Mouse (Mus musculus): ENCODE data around the gene Zfp217. TPM values are rescaled to one million over a fixed set of nuclear protein-coding genes. Genes with fewer than 3 reads are reported as not detected.

Zfp217 gene
- polyA plus RNA-seq, 1 experiment = 1.7 TPM

DNA sequence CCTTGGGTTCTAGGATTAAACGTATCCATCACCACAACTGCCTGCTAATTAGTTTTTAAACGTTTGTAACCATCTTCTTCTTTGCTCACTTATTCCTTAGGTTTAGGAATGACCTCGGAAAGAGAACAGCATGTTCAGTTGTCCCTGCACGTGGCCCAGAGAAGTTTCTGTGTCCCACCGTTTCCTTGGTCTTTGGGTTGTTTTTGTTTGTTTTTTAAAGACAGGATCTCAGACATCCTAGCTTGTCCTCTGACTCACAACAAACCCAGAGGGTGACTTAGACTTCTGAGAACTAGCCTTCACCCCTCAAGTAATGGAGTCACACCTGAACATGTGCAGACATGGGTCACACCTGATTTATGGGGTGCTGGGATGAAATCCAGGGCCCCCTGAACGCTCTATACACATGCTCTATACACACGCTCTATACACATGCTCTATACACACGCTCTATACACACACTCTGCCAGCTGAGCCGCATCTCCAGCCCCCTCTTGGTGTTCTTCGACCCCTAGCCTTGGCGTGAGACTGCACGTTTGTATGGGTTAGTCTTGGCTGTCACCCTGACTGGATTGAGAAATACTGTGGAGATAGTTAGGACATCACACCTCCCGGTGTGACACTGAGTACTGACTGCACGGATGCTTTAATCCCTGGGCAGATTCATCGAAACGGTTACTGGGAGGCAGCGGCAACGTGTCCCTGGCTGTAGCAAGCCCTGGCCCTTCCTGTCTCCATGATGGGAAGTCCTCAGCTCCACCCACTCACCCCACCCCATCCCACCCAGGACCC lies 16.0 kb upstream of the Zfp217 start:
- Histone ChIP-seq H3K4me1 (ENCODE audit: control insufficient read depth, insufficient read depth, low read length) (no peaks in the 10 kb centered on the region), H3K27ac (ENCODE audit: insufficient read depth, low read length) (no peak overlapping the region), H3K4me3 (ENCODE audit: insufficient read depth, low read length) (no peak overlapping the region)
- no peak for TF ChIP-seq CTCF (IDR thresholded peaks at IDR 0.05; ENCODE audit: extremely low read depth, insufficient read depth, low read length)
- TF ChIP-seq POLR2A (IDR thresholded peaks at IDR 0.05; ENCODE audit: extremely low read depth, insufficient read depth, low read length) = no peak

DNA sequence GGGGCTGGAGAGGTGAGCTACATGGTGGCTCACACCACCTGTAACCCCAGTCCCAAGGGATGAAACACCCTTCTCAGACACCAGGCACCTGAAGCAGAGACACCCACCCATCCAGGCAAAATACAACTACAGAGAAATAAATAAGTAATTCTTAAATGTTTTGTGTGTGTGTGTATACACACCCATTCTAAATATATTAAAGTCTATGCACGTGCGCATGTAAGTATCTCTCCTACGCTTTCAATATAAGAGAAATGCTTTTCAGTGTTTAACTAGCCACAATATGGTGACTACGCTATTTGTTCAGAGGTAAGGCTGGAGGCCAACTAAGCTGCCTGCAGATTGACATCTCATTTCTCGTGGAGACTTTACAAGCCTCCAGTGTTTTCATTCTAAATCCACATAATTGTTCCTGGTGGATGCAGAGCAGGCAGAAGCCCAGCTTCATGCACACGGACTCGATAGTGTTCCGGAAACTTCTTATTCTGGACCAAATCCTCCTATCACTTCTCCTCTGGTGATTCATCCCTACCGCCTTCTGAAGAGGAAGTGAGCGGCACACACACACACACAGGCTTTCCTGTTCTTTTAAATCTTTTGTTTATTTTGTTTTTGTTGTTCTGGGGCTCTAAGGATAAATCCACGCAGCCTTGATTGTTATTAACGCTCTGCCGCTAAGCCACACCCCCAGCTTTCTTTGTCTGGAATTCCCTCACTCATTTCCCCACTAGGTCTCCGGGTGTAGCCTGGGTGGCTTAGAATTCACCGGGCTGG lies 12.1 kb upstream of the Zfp217 start:
- no peak for TF ChIP-seq POLR2A (IDR thresholded peaks at IDR 0.05; ENCODE audit: extremely low read depth, insufficient read depth, low read length)
- TF ChIP-seq CTCF (IDR thresholded peaks at IDR 0.05; ENCODE audit: extremely low read depth, insufficient read depth, low read length) = no peak
- H3K4me1 ChIP-seq (ENCODE audit: control insufficient read depth, insufficient read depth, low read length) = no peaks in the 10 kb centered on the region
- no peak overlapping the region for H3K4me3 ChIP-seq (ENCODE audit: insufficient read depth, low read length)
- H3K27ac ChIP-seq (ENCODE audit: insufficient read depth, low read length) = no peak overlapping the region

DNA sequence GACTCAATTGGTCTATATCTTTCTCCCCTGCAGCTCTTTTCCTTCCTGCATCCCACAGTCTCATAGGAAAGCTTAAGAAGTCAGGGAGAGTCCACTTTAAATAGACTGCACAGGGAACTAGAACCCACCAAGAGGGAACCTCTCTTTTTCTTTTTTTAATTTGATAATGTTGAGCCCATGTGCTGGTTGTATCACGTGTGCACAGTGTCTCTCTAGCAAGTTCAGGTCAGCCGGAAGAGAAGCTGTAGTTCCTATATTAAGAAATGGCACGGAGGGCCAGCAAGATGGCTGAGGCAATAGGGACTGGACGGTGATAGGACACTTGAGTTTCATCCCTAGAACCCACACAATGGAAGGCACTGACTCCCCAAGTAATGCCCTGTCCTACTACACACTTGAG lies 11.1 kb upstream of the Zfp217 start:
- TF ChIP-seq CTCF (IDR thresholded peaks at IDR 0.05; ENCODE audit: extremely low read depth, insufficient read depth, low read length) (no peak), POLR2A (IDR thresholded peaks at IDR 0.05; ENCODE audit: extremely low read depth, insufficient read depth, low read length) (no peak)
- H3K4me3 ChIP-seq (ENCODE audit: insufficient read depth, low read length) = no peak overlapping the region
- no peaks in the 10 kb centered on the region for H3K4me1 ChIP-seq (ENCODE audit: control insufficient read depth, insufficient read depth, low read length)
- no peak overlapping the region for H3K27ac ChIP-seq (ENCODE audit: insufficient read depth, low read length)

DNA sequence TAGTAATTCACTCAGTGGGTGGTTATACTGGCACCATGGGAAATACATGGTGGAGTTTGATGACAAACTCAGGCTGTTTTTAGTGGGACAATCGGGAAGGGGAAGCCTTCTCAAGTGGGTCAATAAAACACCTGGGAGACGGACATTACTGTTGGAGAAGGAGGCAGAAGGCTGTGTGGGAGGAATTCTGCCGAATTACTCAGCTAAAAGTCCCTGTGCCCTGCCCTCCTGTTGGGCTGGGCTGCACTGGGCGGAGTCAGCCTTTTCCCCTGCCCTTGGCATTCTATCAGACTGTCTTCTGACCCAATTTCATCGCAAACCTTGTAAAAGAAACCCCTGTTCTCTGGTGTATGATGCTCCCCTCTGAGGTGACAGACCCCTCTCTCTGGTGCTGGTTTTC lies 10.3 kb upstream of the Zfp217 start:
- TF ChIP-seq CTCF (IDR thresholded peaks at IDR 0.05; ENCODE audit: extremely low read depth, insufficient read depth, low read length) (no peak), POLR2A (IDR thresholded peaks at IDR 0.05; ENCODE audit: extremely low read depth, insufficient read depth, low read length) (no peak)

DNA sequence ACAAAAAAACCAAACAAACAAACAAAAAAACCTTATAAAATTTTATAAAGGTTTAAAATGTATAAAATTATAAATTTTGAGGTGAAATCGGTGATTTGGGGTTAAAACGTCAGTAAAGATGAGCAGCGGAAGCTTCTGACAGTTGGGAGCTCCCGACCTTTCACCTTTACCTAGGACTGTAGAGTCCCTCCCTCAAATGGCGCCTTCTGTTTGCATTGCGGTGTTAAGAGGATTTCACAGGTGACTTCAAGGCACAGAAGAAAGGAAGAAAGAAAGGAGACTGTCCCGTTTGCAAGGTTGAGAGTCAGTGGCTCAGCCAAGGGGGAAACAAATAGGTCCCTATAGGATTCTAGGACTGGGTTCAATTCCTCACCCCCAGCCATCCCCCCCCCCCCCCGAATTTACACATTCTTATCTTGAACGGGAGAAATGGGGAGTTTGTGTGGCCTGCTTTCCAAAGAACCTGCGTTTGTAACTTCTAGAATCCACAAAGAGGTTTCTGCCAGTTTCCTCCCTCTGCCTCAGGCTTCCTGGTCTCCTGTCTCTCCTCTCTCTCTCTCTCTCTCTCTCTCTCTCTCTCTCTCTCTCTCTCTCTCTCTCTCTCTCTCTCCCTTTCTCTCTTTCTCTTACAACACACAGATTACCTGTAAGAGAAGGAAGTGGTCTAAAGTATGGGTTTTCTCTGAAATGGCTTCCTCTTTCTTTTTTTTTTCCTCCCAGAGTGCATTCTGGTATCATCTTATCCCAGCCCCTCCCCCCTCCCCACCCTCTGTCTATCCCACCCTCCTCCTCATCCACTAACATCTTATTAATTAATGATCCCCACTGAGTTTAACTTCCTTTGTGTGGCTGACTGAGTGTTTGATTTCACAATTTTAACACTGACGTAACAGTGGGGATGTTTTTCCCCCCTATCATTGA lies 9.6 kb upstream of the Zfp217 start:
- Histone ChIP-seq H3K27ac (ENCODE audit: insufficient read depth, low read length) (no peak overlapping the region), H3K4me3 (ENCODE audit: insufficient read depth, low read length) (no peak overlapping the region), H3K4me1 (ENCODE audit: control insufficient read depth, insufficient read depth, low read length) (no peaks in the 10 kb centered on the region)
- no peak for TF ChIP-seq POLR2A (IDR thresholded peaks at IDR 0.05; ENCODE audit: extremely low read depth, insufficient read depth, low read length)
- no peak for TF ChIP-seq CTCF (IDR thresholded peaks at IDR 0.05; ENCODE audit: extremely low read depth, insufficient read depth, low read length)

More for the DNA sequence above, 10.3 kb upstream of the Zfp217 start:
- H3K4me1 ChIP-seq (ENCODE audit: control insufficient read depth, insufficient read depth, low read length) = no peaks in the 10 kb centered on the region
- no peak overlapping the region for H3K4me3 ChIP-seq (ENCODE audit: insufficient read depth, low read length)
- no peak overlapping the region for H3K27ac ChIP-seq (ENCODE audit: insufficient read depth, low read length)

DNA sequence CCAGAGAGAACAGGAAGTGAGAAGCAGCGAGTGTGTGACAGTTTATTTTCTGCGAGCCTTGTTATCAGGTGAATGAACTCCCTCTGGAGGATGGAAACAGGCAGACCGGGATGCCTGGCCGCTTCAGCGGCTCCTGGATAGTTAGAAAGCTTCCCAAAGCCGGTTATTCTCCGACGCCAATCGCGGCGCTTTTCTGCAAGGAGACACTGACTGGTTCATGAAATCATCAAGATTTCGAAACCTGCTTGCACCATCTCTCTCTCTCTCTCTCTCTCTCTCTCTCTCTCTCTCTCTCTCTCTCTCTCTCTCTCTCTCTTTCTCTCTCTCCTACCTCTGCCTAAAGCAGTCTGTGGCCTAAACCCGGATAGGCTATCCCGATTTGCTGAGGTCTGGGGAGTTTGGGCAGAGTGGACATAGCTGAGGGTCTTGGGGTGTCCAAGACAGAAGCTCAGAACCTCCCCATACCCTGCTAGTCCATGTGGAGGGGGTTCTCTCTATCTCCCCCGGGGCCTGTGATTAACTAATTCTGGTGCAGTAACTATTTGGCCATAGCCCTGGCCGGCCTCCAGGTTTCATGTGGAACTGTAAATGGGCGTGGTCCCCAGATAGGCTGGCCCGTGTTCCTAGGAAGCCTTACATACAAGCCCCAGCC lies 7.3 kb upstream of the Zfp217 start:
- no peak overlapping the region for H3K27ac ChIP-seq (ENCODE audit: insufficient read depth, low read length)
- no peaks in the 10 kb centered on the region for H3K4me1 ChIP-seq (ENCODE audit: control insufficient read depth, insufficient read depth, low read length)
- TF ChIP-seq CTCF (IDR thresholded peaks at IDR 0.05; ENCODE audit: extremely low read depth, insufficient read depth, low read length) (no peak), POLR2A (IDR thresholded peaks at IDR 0.05; ENCODE audit: extremely low read depth, insufficient read depth, low read length) (no peak)
- H3K4me3 ChIP-seq (ENCODE audit: insufficient read depth, low read length) = no peak overlapping the region

DNA sequence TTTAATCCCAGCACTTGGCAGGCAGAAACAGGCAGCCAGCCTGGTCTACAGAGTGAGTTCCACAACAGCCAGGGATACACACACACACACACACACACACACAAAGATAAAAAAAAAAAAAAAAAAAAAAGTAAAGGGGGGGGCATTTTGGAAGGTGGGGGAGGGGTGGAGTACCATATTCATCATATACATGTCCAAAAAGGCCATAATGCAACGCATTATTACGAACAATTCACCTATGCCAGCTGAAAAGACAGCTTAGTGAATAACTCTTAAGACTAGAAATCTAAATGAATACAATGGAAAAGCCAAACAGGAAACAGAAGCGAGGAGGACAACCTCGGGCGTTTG lies 6.8 kb upstream of the Zfp217 start:
- no peak overlapping the region for H3K27ac ChIP-seq (ENCODE audit: insufficient read depth, low read length)
- H3K4me1 ChIP-seq (ENCODE audit: control insufficient read depth, insufficient read depth, low read length) = no peaks in the 10 kb centered on the region
- TF ChIP-seq POLR2A (IDR thresholded peaks at IDR 0.05; ENCODE audit: extremely low read depth, insufficient read depth, low read length) (no peak), CTCF (IDR thresholded peaks at IDR 0.05; ENCODE audit: extremely low read depth, insufficient read depth, low read length) (no peak)
- no peak overlapping the region for H3K4me3 ChIP-seq (ENCODE audit: insufficient read depth, low read length)

DNA sequence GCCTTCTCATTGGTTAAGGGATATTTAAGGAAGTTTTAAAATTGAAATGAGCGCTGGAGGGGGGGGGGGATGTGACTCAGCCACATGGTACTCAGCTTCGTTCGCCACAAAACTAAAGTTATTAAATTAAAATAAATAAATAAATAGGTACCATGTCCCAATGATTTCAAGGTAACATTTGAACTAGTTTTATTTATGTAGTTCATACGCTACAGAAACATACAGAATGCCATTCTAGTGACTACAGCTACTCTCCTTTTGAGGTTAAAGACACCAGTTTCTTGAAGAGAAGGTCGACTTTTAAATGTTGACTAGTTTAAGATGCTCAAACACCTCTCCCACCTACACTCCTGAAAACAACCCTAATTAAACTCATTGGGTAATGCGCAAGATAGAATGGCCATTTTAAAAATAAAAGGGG lies 6.4 kb upstream of the Zfp217 start:
- Histone ChIP-seq H3K4me3 (ENCODE audit: insufficient read depth, low read length) (no peak overlapping the region), H3K4me1 (ENCODE audit: control insufficient read depth, insufficient read depth, low read length) (no peaks in the 10 kb centered on the region), H3K27ac (ENCODE audit: insufficient read depth, low read length) (no peak overlapping the region)
- TF ChIP-seq CTCF (IDR thresholded peaks at IDR 0.05; ENCODE audit: extremely low read depth, insufficient read depth, low read length) (no peak), POLR2A (IDR thresholded peaks at IDR 0.05; ENCODE audit: extremely low read depth, insufficient read depth, low read length) (no peak)

All from cortical plate, adult 2 months (tissue).